Mouse (Mus musculus): ENCODE data around the gene Thada. TPM values are rescaled to one million over a fixed set of nuclear protein-coding genes. Genes with fewer than 3 reads are reported as not detected.

Gene Thada
- total RNA-seq, 2 experiments from 2014 or later = 27.1 to 28.2 TPM

GRCm38 (mm10) chr17:84152976-84153786 lies 312.8 kb downstream of the Thada start:
- ATAC-seq (replicated peaks; ENCODE audit: poor library complexity) = peak; percentile 20

- no peak for ATAC-seq (replicated peaks; ENCODE audit: poor library complexity)
Measured at GRCm38 (mm10) chr17:84152206-84152975, 313.6 kb downstream of the Thada start.

GRCm38 (mm10) chr17:84151306-84151705 lies 314.7 kb downstream of the Thada start:
- ATAC-seq (replicated peaks; ENCODE audit: poor library complexity) = no peak

- ATAC-seq (replicated peaks; ENCODE audit: poor library complexity) = no peak
Measured at GRCm38 (mm10) chr17:84150291-84150690, 315.7 kb downstream of the Thada start.

- no peak for ATAC-seq (replicated peaks; ENCODE audit: poor library complexity)
Measured at GRCm38 (mm10) chr17:84149566-84149965, 316.4 kb downstream of the Thada start.

- ATAC-seq (replicated peaks; ENCODE audit: poor library complexity) = peak; percentile 24
Measured at GRCm38 (mm10) chr17:84148499-84149484, 317.2 kb downstream of the Thada start.

GRCm38 (mm10) chr17:84147183-84148108 lies 318.6 kb downstream of the Thada start:
- ATAC-seq (replicated peaks; ENCODE audit: poor library complexity) = peak; percentile 45

- ATAC-seq (replicated peaks; ENCODE audit: poor library complexity) = no peak
Measured at GRCm38 (mm10) chr17:84146458-84147182, 319.4 kb downstream of the Thada start.

GRCm38 (mm10) chr17:84145826-84146287 lies 320.1 kb downstream of the Thada start:
- ATAC-seq (replicated peaks; ENCODE audit: poor library complexity) = peak; percentile 13

- no peak for ATAC-seq (replicated peaks; ENCODE audit: poor library complexity)
Measured at GRCm38 (mm10) chr17:84144762-84145599, 321.0 kb downstream of the Thada start.

- no peak for ATAC-seq (replicated peaks; ENCODE audit: poor library complexity)
Measured at GRCm38 (mm10) chr17:84144130-84144529, 321.9 kb downstream of the Thada start.

GRCm38 (mm10) chr17:84143219-84143844 lies 322.7 kb downstream of the Thada start:
- ATAC-seq (replicated peaks; ENCODE audit: poor library complexity) = no peak; the same call in 1 of the 2 replicates

GRCm38 (mm10) chr17:84141691-84142090 lies 324.3 kb downstream of the Thada start:
- peak; percentile 24 for ATAC-seq (replicated peaks; ENCODE audit: poor library complexity)

- ATAC-seq (replicated peaks; ENCODE audit: poor library complexity) = peak; percentile 42
Measured at GRCm38 (mm10) chr17:84140822-84141507, 325.0 kb downstream of the Thada start.
